Mouse (Mus musculus) right cerebral cortex, postnatal 36 days (tissue): ENCODE data around the gene Ece1.
A peak's percentile ranks its signal among the peaks of the same experiment; 100 is the strongest.

Source experiments
- DNase-seq, 2 experiments: peaks; one replicate each; pipeline ENCODE4 v3.0.0; 2022; ENCODE audit warnings: low spot score in 2 of 2, mixed read lengths in 1 of 2

Gene Ece1

GRCm38 (mm10) chr4:137984212-137984611, 122.2 kb downstream of the Ece1 start:
- no peak for DNase-seq

GRCm38 (mm10) chr4:137984746-137985145, 122.7 kb downstream of the Ece1 start:
- no peak for DNase-seq

DNA sequence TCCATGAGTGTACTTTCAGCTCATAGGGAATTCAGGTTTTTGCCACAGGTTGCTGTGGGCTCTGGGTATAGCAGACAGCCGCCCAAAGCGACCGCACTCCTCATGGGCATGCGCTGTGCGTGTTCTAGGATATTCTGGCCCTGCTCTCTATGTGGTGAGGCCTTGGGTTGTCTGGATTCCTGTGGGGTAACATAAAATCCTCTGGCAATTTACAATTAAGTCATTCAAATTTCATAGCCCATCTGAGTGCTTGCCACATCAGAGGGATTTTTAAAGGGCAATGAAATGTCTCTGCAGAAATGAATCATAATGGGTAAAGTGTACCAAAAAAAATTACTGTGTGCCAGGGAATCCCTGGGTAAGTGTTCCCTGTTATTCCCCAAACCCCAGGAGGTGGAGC, 127.4 kb downstream of the Ece1 start:
- DNase-seq, result no peak

DNA sequence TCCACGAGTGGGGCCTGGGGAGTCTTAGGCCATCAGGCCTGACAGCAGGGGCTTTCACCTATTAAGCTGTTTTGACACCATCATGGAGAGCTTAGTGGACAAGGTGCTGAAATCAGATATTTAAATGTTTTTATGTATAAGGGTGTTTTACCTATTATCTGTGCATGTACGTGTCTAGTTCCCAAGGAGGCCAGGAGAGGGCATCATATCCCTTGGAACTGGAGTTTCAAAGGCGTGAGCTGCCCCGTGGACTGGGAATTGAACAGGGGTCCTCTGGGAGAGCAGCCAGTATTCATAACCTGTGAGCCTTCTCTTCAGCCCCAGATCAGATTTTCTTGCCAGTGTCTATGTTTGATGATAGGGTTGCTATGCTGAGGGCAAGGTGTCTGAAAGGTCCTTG, 128.4 kb downstream of the Ece1 start:
- no peak for DNase-seq

GRCm38 (mm10) chr4:137991240-137991639, 129.2 kb downstream of the Ece1 start:
- DNase-seq, result no peak

GRCm38 (mm10) chr4:137992890-137993289, 130.9 kb downstream of the Ece1 start, which contains the start of gene Eif4g3:
TSS of gene Eif4g3 (plus strand) at chr4:137993022.
- no peak for DNase-seq

DNA sequence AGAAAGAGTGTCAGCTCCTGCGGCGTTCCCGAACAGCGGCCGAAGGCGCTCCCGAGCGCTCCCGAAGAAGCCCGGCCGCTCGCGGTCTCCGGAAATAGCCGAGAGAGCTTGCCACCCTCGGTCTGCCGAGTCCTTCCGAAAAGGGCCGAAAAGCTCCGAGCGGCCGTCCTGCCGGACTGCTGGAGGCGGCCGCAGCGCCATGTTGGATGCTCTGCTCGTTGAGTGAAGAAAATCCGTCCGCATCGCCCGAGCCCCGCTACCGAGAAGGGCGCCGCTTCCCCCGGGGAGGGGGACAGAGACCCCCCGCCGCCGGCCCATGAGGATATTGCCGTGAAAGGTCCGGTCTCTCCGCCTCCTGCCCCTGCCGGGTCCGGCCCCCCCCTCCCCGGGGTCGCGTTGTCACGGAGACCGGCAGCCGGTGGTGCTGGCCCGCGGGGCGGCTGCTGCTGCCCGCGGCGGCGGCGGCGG, 131.3 kb downstream of the Ece1 start:
- DNase-seq, result peak; percentile 96 to 98

DNA sequence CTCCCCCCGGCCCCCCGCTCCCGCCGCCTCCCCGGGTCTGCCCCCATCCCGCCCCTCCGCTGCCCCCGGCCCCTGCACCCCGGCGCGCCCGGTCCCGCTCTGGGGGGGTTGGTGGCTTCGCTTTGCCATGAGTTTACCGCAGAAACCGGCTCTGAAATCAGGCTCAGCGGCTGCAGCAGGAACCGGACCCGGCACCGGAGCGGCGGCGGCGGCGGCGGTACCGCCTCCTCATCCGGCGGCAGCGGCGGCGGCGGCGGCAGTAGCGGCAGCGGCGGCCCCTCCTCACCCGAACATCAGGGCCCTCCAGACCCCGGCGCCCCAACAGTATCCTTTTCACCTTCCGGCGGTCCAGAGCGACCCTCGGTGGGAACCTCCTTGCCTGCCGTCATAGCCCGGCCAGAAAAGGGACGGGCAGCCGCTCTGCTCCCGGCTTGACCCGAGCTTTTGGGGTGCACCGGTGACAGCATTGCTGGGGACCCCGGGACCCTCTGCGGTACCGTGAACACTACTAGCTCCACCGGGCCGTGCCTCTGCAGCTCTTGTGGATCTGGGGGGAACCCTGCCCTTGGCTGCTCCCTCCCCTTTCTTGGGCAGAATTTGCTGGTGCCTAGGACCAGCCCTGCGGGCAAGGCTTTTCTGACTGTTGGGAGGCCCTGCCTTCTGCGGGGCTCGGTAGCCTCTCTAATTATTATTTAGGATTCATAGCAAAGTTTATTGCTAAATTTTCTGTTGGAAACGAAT, 132.0 kb downstream of the Ece1 start:
- DNase-seq, result no peak

DNA sequence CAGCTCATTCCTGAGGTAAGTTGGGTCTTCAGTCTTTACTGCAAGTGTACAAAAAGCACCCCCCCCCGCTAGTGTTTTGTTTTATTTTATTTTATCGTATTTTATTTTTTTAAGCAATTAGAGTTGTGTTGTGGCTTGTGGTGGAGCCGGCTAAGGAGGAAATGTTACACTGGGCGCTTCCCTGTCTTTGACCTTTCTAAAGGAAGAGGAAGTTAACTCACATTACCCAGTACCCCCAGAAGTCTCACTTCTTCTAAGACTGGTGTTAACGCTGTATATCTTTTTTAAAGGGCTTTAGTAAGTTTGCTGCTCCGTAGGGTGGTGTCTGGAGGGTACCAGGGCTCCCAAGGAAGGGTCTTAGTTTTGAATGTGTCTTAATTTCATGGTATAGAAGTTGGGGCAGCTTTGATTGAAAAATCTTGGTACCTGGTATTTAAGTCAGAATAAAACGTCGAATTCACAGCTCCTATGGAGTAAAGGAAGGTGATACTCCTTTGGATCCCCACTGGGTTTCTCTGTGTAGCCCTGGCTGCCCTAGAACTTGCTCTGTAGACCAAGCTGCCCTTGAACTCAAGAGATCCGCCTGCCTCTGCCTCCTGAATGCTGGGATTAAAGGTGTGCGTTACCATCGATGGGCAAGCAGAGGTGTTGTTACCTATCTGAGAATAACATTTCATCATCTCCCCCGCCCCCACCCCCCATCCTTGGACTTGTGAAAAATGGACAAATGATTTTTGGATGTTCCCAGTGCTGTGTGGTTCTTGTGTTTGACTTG, 132.7 kb downstream of the Ece1 start:
- no peak for DNase-seq

GRCm38 (mm10) chr4:137995399-137995798, 133.4 kb downstream of the Ece1 start:
- DNase-seq, result no peak

DNA sequence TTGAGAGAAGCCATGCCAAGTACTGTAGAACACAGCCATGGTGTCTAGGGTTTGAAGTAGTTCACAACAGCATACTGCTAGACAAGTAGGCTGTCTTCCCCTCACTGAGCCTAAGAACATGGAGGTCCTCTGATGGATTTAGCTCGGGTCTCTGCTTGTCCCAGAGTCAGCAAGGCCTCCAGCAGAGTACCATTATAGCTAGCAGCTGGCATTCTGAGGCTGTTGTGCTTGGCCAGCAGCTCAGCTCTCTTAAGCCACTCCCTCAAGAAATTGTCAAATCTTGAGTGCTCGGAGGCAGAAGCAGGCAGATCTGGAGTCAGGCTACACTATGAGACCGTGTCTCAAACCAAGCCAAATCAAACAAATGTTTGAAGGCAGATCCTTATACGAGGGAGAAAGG, 136.2 kb downstream of the Ece1 start:
- no peak for DNase-seq

DNA sequence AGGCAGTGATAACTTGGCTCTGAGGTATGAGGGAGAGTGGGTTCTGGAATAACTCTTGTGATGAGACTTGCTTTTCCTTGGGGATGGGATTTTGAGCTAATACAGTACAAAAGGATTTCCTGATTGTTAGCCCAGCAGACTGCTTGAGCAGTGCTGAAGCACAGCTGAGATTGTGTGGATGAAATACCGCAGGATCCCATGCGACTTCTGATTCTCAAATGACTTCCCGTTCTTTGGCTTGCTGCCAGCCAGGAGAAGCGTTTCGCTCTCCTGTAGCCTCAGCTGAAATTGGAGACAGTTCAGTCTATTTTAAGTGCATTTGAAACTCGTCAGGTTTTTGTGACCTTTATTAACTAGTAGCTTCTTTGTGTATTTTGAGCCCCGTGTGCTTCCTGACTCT, 138.6 kb downstream of the Ece1 start:
- DNase-seq, result no peak

GRCm38 (mm10) chr4:138003909-138004610, 142.0 kb downstream of the Ece1 start:
- no peak for DNase-seq

GRCm38 (mm10) chr4:138005781-138006180, 143.7 kb downstream of the Ece1 start:
- no peak for DNase-seq

DNA sequence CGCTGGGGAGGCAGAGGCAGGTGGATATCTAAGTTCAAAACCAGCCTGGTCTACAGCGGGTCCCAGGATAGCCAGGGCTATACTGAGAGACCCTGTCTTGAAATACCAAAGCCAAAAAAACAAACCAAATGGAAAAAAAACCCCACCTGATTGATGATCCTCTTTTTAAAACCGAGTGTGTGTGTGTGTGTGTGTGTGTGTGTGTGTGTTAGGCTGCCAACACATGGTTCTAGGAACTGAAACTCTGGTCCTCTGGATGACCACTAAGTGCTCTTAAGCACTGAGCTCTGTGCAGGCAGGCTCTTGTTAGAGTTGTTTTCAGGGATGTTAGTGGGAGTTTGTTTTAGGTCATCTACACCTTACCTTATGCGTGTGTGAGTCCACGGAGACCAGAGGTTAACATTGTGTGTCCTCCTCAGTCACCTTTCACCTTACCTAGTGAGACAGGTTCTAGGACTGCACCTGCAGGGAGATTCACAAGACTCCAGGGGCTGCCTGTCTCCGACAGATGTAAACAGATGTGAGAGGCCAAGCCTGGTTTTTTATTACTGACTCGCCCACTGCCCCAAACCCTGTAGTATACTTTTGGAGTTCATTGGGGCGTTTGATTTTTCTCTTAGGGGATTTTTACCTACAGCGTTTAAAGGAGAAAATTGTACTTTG, 145.0 kb downstream of the Ece1 start:
- no peak for DNase-seq

DNA sequence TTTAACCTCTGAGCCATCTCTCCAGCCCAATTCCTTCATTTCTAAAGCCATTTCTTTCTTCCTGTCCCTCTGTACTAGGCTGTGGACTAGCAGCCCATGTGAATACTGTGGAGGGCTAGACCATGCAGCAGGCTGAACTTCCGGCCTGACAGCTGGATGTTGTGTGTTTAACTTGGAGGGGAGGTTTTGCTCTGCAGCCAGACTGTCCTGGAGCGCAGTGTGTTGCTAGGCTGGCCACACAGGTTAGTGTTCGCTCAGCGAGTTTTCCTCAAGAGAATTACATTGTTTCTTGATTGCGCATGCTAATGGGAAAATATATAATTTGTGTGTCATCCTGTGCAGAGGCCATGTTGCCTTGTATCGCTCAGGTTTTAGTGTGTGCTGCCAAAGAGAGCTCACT, 146.6 kb downstream of the Ece1 start:
- no peak for DNase-seq

GRCm38 (mm10) chr4:138009786-138010502, 147.9 kb downstream of the Ece1 start:
- no peak for DNase-seq

GRCm38 (mm10) chr4:138013723-138014479, 151.9 kb downstream of the Ece1 start:
- DNase-seq, result no peak
